Mouse (Mus musculus) intestine, postnatal 0 days (tissue): Measurements from ENCODE around the gene Slc7a4. TPM values are rescaled to one million over a fixed set of nuclear protein-coding genes. Genes with fewer than 3 reads are reported as not detected.

ENCODE experiments used
- ATAC-seq: fragments of 200-750 bp; cut with Nextera tagmentation; 2 replicates; pipeline ENCODE4 v1.8.0; 2017; ENCODE audit warnings: mild to moderate bottlenecking, moderate TSS enrichment, moderate library complexity
- H3K27ac ChIP-seq: fragments of 300-500 bp; sonication (generic); 2 replicates; pipeline ENCODE4 v1.5.1; 2014; ENCODE audit warnings: mild to moderate bottlenecking, low read depth, low read length, moderate library complexity
- H3K27me3 ChIP-seq: fragments of 300-500 bp; sonication (generic); replicated peaks from 2 replicates; pipeline ENCODE4 v1.6.1; 2014; ENCODE audit warnings: low read length, mixed read lengths; ENCODE audit not compliant: control insufficient read depth, insufficient read depth
- H3K36me3 ChIP-seq: fragments of 300-500 bp; sonication (generic); 2 replicates; pipeline ENCODE4 v1.6.1; 2014; ENCODE audit warnings: mild to moderate bottlenecking, moderate library complexity; ENCODE audit not compliant: control insufficient read depth, insufficient read depth
- H3K4me1 ChIP-seq: fragments of 300-500 bp; sonication (generic); replicated peaks from 2 replicates; pipeline ENCODE4 v1.6.1; 2014; ENCODE audit warnings: antibody characterized with exemption, low read length, mixed read lengths; ENCODE audit not compliant: control insufficient read depth, insufficient read depth
- H3K4me2 ChIP-seq: fragments of 300-500 bp; sonication (generic); replicated peaks from 2 replicates; pipeline ENCODE4 v1.6.1; 2014; ENCODE audit warnings: low read depth, mild to moderate bottlenecking, moderate library complexity
- H3K4me3 ChIP-seq: fragments of 300-500 bp; sonication (generic); 2 replicates; pipeline ENCODE4 v1.5.1; 2014; ENCODE audit warnings: low read depth, low read length
- H3K9ac ChIP-seq: fragments of 300-500 bp; sonication (generic); 2 replicates; pipeline ENCODE4 v1.6.1; 2014; ENCODE audit warnings: mild to moderate bottlenecking, low read depth, low read length
- H3K9me3 ChIP-seq: fragments of 300-500 bp; sonication (generic); 2 replicates; pipeline ENCODE4 v1.6.1; 2016; ENCODE audit warnings: mixed run types; ENCODE audit not compliant: control insufficient read depth
- CTCF ChIP-seq: sonication (generic); IDR thresholded peaks from 2 replicates; pipeline ENCODE4 v1.5.1; 2016; ENCODE audit warnings: low read depth, mild to moderate bottlenecking, control low read depth, antibody characterized with exemption, moderate library complexity
- whole genome bisulfite sequencing: fragments of 180-500 bp; shearing (Covaris S2); extraction: QIAGEN DNeasy Blood & Tissue Kit; methylation state at CpG from one replicate; pipeline ENCODE4 v1.1.7; 2014; 5-methylcytosine and 5-hydroxymethylcytosine counted together
- polyA plus RNA-seq: library from polyadenylated mRNA; unstranded; fragments of >200 nt; fragmentation: Nextera tagmentation; extraction: Ambion mirVana; gene quantifications from 2 replicates; pipeline ENCODE4 v1.2.1, GENCODE M21; 2015

The Slc7a4 gene
- polyA plus RNA-seq, result 28.3 and 31.0 TPM in 2 replicates

DNA sequence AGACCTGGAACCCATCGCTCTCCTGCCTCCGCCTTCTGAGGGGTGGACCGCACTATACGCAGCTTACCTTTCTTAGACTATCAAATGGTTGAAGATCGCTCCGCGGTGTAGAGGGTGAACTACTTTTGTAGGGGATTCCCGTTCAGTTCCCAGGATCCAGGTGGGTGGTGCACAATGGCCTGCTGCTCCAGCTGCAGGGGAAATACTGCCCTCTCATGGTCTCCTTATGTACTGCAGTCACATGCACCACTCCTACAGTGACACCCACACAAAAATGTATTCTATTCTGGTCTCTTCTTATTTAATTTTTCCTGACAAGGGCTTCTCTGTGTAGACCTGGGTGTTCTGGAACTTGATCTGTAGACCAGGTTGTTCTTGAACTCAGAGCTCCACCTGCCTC, at the start of gene Slc7a4:
Gene Slc7a4 (minus strand): TSS at position 151 of the 400 bp plus-strand sequence.
- Histone ChIP-seq H3K4me2 (no peak within 1 kb of the TSS), H3K4me3 (no peak within 1 kb of the TSS), H3K9me3 (no peaks in the 10 kb centered on the region), H3K27ac (no peak within 1 kb of the TSS), H3K36me3 (no peaks in the 10 kb centered on the region), H3K9ac (no peak within 1 kb of the TSS), H3K27me3 (no peaks in the 10 kb centered on the region), H3K4me1 (no peaks in the 10 kb centered on the region)
- peak; percentile 38; the same call in 1 of the 2 replicates for ATAC-seq
- WGBS, result 28% methylated on average over 8 of the region's 8 CpGs
- TF ChIP-seq CTCF, result peak; percentile 80

DNA sequence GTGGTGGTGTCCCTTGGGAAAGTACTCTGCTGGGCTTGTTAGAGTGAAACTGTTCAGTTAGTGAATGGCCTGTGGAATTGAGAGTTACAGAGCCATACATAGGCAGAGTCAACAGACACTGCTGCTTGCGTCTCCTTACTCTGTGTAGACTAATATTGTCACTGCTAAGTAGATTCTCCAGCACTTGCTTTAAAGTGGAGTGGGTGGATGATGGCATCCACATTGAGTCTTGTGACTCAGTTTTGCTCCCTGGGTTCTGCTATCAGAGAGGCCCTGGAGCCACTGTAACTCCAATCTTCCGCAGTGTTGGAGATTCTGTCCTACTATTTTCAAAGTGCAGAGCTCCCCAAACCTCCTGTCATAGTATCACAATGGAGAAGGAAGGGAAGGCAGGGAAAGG, 49.6 kb upstream of the Slc7a4 start:
- H3K9ac ChIP-seq, result no peak overlapping the region
- H3K27me3 ChIP-seq, result no peaks in the 10 kb centered on the region
- H3K4me3 ChIP-seq, result no peak overlapping the region
- WGBS, result 98% methylated on average over 2 of the region's 2 CpGs
- H3K36me3 ChIP-seq, result peaks cover 73% of the 10 kb centered on the region
- no peak overlapping the region for H3K4me2 ChIP-seq
- ATAC-seq, result no peak
- H3K27ac ChIP-seq, result no peak overlapping the region
- no peaks in the 10 kb centered on the region for H3K9me3 ChIP-seq
- no peaks in the 10 kb centered on the region for H3K4me1 ChIP-seq
- no peak for TF ChIP-seq CTCF

- no peak overlapping the region for H3K4me2 ChIP-seq
- H3K36me3 ChIP-seq, result peaks cover 72% of the 10 kb centered on the region
- no peaks in the 10 kb centered on the region for H3K9me3 ChIP-seq
- no peak for TF ChIP-seq CTCF
- no peak overlapping the region for H3K4me3 ChIP-seq
- ATAC-seq, result no peak
- WGBS, result 97% methylated on average over 5 of the region's 5 CpGs
- H3K27me3 ChIP-seq, result no peaks in the 10 kb centered on the region
- no peak overlapping the region for H3K9ac ChIP-seq
- no peaks in the 10 kb centered on the region for H3K4me1 ChIP-seq
- H3K27ac ChIP-seq, result no peak overlapping the region
Measured at GRCm38 (mm10) chr16:17626269-17626555, 43.2 kb upstream of the Slc7a4 start.

GRCm38 (mm10) chr16:17625488-17626268, 42.7 kb upstream of the Slc7a4 start:
- no peak overlapping the region for H3K9ac ChIP-seq
- H3K36me3 ChIP-seq, result peaks cover 68% of the 10 kb centered on the region
- H3K27ac ChIP-seq, result no peak overlapping the region
- no peak overlapping the region for H3K4me3 ChIP-seq
- no peaks in the 10 kb centered on the region for H3K4me1 ChIP-seq
- H3K4me2 ChIP-seq, result no peak overlapping the region
- no peak for ATAC-seq
- peak; percentile 81 for TF ChIP-seq CTCF
- no peaks in the 10 kb centered on the region for H3K9me3 ChIP-seq
- no peaks in the 10 kb centered on the region for H3K27me3 ChIP-seq
- WGBS, result 62% methylated on average over 8 of the region's 8 CpGs

DNA sequence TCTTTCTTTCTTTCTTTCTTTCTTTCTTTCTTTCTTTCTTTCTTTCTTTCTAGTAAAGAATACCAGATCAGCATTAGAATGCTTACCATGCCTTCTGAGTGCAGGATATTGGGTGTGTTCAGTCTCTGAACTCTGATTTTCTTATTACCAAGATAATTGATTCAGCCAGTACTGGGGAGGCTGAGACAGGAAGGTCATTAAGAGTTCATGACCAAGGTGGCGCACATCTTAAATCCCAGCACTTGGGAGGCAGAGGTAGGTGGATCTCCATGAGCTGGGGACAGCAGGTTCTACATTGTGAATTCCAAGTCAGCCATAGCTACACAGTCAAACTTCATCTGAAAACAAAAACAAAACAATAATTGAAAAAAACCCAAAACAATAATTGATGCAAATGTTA, 38.9 kb upstream of the Slc7a4 start:
- no peaks in the 10 kb centered on the region for H3K9me3 ChIP-seq
- WGBS, result 81% methylated on average over 1 of the region's 1 CpGs

GRCm38 (mm10) chr16:17619198-17620105, 36.4 kb upstream of the Slc7a4 start, which contains the start of gene Smpd4:
TSS of gene Smpd4 (plus strand) at chr16:17619354.
- peak; percentile 68 for ATAC-seq
- TF ChIP-seq CTCF, result no peak
- Histone ChIP-seq H3K4me2 (peak within 1 kb of the TSS; percentile 73), H3K27ac (no peak within 1 kb of the TSS), H3K36me3 (peaks cover 23% of the 10 kb centered on the region; the same call in 1 of the 2 replicates), H3K9me3 (no peaks in the 10 kb centered on the region), H3K9ac (peak within 1 kb of the TSS; percentile 85), H3K4me1 (peaks cover 2% of the 10 kb centered on the region; the same call in 1 of the 2 replicates), H3K27me3 (no peaks in the 10 kb centered on the region), H3K4me3 (peak within 1 kb of the TSS; percentile 98)
- 2% methylated on average over 60 of the region's 60 CpGs for WGBS

More for the DNA sequence above, 38.9 kb upstream of the Slc7a4 start:
- Histone ChIP-seq H3K4me1 (peaks cover 2% of the 10 kb centered on the region; the same call in 1 of the 2 replicates), H3K4me3 (no peak overlapping the region), H3K36me3 (peaks cover 36% of the 10 kb centered on the region), H3K9ac (no peak overlapping the region), H3K27ac (no peak overlapping the region), H3K27me3 (no peaks in the 10 kb centered on the region), H3K4me2 (no peak overlapping the region)
- TF ChIP-seq CTCF, result no peak
- no peak for ATAC-seq
